8 mouse cellular contexts compared by ENCODE assay signal in the genomic region with DNA sequence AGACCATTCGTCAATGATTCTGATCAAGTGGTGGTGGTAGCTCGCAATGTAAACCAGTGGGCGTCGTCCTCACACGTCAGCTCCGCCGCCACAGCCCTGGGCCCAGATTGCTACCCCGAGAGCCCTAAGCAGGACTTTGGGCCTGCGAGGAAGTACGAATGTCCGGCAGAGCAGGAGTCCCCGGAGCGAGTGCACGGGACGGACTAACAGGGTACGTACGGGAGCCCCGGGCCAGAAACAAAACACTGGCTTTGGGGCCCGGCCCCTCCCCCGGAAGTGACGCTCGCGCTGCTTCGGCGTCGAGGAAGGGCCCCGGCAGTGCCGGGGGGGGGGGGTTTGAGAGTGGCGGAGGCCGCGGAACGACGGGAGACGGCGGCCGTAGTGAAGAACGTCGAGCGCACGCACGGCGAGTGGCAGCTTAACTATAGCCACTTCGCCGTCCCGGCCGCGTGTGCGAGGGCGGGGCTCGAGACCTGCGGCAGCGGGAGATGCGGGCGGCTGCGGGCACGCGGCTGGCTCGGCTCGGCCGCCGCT. TPM values are rescaled to one million over a fixed set of nuclear protein-coding genes. Genes with fewer than 3 reads are reported as not detected.
A peak's percentile ranks its signal among the peaks of the same experiment; 100 is the strongest.
DNase-seq lines count a peak whose midpoint lies in the region; ATAC-seq lines count a peak whose summit lies in the region.

A gene (plus strand): TSS at position 326 of the 534 bp plus-strand sequence.

- H3K27me3 ChIP-seq in hindbrain, embryonic 13.5 days, result no peaks in the 10 kb centered on the region

- H3K4me1 ChIP-seq in hindbrain, embryonic 13.5 days (replicated peaks), result peaks cover 22% of the 10 kb centered on the region

- H3K9me3 ChIP-seq in hindbrain, embryonic 13.5 days, result no peaks in the 10 kb centered on the region

- no peaks in the 10 kb centered on the region for H3K36me3 ChIP-seq in hindbrain, embryonic 13.5 days

- peak within 1 kb of the TSS; percentile 92 for H3K9ac ChIP-seq in hindbrain, embryonic 13.5 days

- under 1% methylated on average over 59 of the region's 61 CpGs for WGBS in hindbrain, embryonic 13.5 days

- peak within 1 kb of the TSS; percentile 64 for H3K4me2 ChIP-seq in hindbrain, embryonic 13.5 days

- peak; percentile 94 for ATAC-seq in hindbrain, embryonic 13.5 days (ENCODE audit: low FRiP score)

- H3K4me3 ChIP-seq in hindbrain, embryonic 13.5 days, result peak within 1 kb of the TSS; percentile 79

- peak within 1 kb of the TSS; percentile 98 for H3K27ac ChIP-seq in hindbrain, embryonic 13.5 days

- peak; percentile 96 for DNase-seq in NIH3T3 (ENCODE audit: low read depth)
- peak; percentile 95 for DNase-seq in cerebellum, postnatal 10 days
- DNase-seq in frontal cortex, postnatal 14 days (ENCODE audit: low spot score in 2 of 2), result peak; percentile 69 to 77
- DNase-seq in layer of hippocampus, postnatal 36 days, result peak; percentile 86 to 88
- peak; percentile 96 for DNase-seq in lung, postnatal 36 days
- peak; percentile 94 for DNase-seq in retina, postnatal 1 day
- peak; percentile 86 to 88 for DNase-seq in urinary bladder, adult 18-20 months (ENCODE audit: low spot score in 2 of 2)

RNA-seq across cellular contexts. Expression of the gene that starts here (rescaled TPM):
- polyA plus RNA-seq in hindbrain, embryonic 13.5 days (2015; fragmentation: Nextera tagmentation; extraction: Ambion mirVana), result 10.6 and 11.0 TPM in 2 replicates
- total RNA-seq in layer of hippocampus, postnatal 36 days (2021), result 10 to 100 TPM; 50.5 to 61.7 TPM

Comparison
In these comparisons a context has a peak if more than half of its experiments do, and no peak if none do; other contexts are left out.
1. Peak in every context shown above with its lines: DNase-seq, ATAC-seq, H3K4me3 ChIP-seq and H3K27ac ChIP-seq.